Mouse (Mus musculus): Measurements from ENCODE around the gene B3glct.
A peak's percentile ranks its signal among the peaks of the same experiment; 100 is the strongest.

B3glct gene

GRCm38 (mm10) chr5:149642783-149643509 lies 35.1 kb upstream of the B3glct start:
- H3K36me3 ChIP-seq (ENCODE audit: insufficient read depth, low read length) = peaks cover 5% of the 10 kb centered on the region; the same call in 1 of the 2 replicates
- H3K4me3 ChIP-seq (replicated peaks; ENCODE audit: low read length) = peak overlapping the region; percentile 74; the same call in 1 of the 2 replicates
- H3K27me3 ChIP-seq (ENCODE audit: insufficient read depth, low read length) = no peaks in the 10 kb centered on the region
- H3K9me3 ChIP-seq (ENCODE audit: low read length) = no peaks in the 10 kb centered on the region
- H3K4me1 ChIP-seq (replicated peaks; ENCODE audit: low read depth, low read length) = peaks cover 27% of the 10 kb centered on the region
- no peak for TF ChIP-seq NANOG (IDR thresholded peaks at IDR 0.05; ENCODE audit: borderline replicate concordance, low read length)
- no peak for TF ChIP-seq CTCF (conservative IDR thresholded peaks at IDR 0.05; ENCODE audit: low read length)
- no peak for TF ChIP-seq POU5F1 (IDR thresholded peaks at IDR 0.05; ENCODE audit: borderline replicate concordance, low read length)

GRCm38 (mm10) chr5:149647367-149648115 lies 30.5 kb upstream of the B3glct start:
- peaks cover 45% of the 10 kb centered on the region for H3K4me1 ChIP-seq (replicated peaks; ENCODE audit: low read depth, low read length)
- no peaks in the 10 kb centered on the region for H3K27me3 ChIP-seq (ENCODE audit: insufficient read depth, low read length)
- no peak overlapping the region for H3K4me3 ChIP-seq (replicated peaks; ENCODE audit: low read length)
- peaks cover 10% of the 10 kb centered on the region for H3K9me3 ChIP-seq (ENCODE audit: low read length)
- H3K36me3 ChIP-seq (ENCODE audit: insufficient read depth, low read length) = peaks cover 5% of the 10 kb centered on the region; the same call in 1 of the 2 replicates
- TF ChIP-seq POU5F1 (IDR thresholded peaks at IDR 0.05; ENCODE audit: borderline replicate concordance, low read length) (no peak), CTCF (conservative IDR thresholded peaks at IDR 0.05; ENCODE audit: low read length) (no peak), NANOG (IDR thresholded peaks at IDR 0.05; ENCODE audit: borderline replicate concordance, low read length) (no peak)

DNA sequence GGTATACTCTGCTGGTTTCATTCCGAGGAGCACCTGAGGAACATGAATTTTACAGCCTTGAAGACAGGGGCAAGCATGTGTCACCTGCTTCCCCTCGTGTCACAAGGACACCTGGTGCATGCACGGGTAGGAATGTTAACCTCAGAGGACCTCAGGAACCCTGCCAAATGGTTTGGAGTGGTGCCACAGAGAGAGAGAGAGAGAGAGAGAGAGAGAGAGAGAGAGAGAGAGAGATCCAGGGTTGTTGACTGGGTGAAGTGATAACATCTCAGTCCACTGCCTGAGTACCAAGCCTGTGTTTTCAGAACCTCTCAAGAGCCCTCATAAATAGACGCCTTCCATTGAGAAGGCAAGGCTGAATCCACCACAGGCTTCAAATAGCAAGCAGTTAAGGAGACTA lies 29.8 kb upstream of the B3glct start:
- Histone ChIP-seq H3K4me1 (replicated peaks; ENCODE audit: low read depth, low read length) (peaks cover 38% of the 10 kb centered on the region), H3K27me3 (ENCODE audit: insufficient read depth, low read length) (no peaks in the 10 kb centered on the region), H3K4me3 (replicated peaks; ENCODE audit: low read length) (no peak overlapping the region), H3K9me3 (ENCODE audit: low read length) (peaks cover 16% of the 10 kb centered on the region), H3K36me3 (ENCODE audit: insufficient read depth, low read length) (peaks cover 5% of the 10 kb centered on the region; the same call in 1 of the 2 replicates)
- TF ChIP-seq CTCF (conservative IDR thresholded peaks at IDR 0.05; ENCODE audit: low read length) (no peak), NANOG (IDR thresholded peaks at IDR 0.05; ENCODE audit: borderline replicate concordance, low read length) (no peak), POU5F1 (IDR thresholded peaks at IDR 0.05; ENCODE audit: borderline replicate concordance, low read length) (no peak)

DNA sequence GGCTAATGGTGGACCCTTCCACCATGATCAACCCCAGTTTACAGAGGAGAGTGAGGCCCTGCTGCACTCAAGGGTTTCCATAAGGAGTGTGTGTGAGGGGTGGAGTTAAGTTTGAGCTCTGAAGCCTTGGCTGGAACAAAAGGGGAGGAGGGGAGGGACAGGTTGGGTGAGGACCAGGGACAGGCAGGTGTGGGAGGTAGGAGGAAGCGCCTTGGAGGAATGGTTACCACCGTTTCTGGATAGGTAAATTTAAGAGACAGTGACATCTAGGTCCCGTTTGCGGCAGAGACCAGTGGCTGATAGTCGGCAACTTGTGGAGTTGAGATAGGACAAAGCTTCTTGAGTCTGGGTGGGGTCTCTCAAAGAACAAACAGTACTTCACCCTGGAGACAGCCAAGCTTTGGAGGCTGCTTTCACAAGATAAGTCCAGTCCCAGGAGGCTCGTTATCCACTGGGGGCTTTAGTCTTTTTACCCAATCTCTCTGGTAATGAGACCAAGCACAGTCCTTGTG lies 29.1 kb upstream of the B3glct start:
- no peak overlapping the region; the same call in 1 of the 2 replicates for H3K4me3 ChIP-seq (replicated peaks; ENCODE audit: low read length)
- peaks cover 23% of the 10 kb centered on the region for H3K9me3 ChIP-seq (ENCODE audit: low read length)
- no peaks in the 10 kb centered on the region for H3K27me3 ChIP-seq (ENCODE audit: insufficient read depth, low read length)
- peaks cover 2% of the 10 kb centered on the region; the same call in 1 of the 2 replicates for H3K36me3 ChIP-seq (ENCODE audit: insufficient read depth, low read length)
- peaks cover 36% of the 10 kb centered on the region for H3K4me1 ChIP-seq (replicated peaks; ENCODE audit: low read depth, low read length)
- TF ChIP-seq POU5F1 (IDR thresholded peaks at IDR 0.05; ENCODE audit: borderline replicate concordance, low read length) (no peak), CTCF (conservative IDR thresholded peaks at IDR 0.05; ENCODE audit: low read length) (no peak), NANOG (IDR thresholded peaks at IDR 0.05; ENCODE audit: borderline replicate concordance, low read length) (no peak)

- Histone ChIP-seq H3K9me3 (ENCODE audit: low read length) (peaks cover 30% of the 10 kb centered on the region), H3K36me3 (ENCODE audit: insufficient read depth, low read length) (no peaks in the 10 kb centered on the region; the same call in 1 of the 2 replicates), H3K4me1 (replicated peaks; ENCODE audit: low read depth, low read length) (peaks cover 40% of the 10 kb centered on the region), H3K27me3 (ENCODE audit: insufficient read depth, low read length) (no peaks in the 10 kb centered on the region), H3K4me3 (replicated peaks; ENCODE audit: low read length) (no peak overlapping the region; the same call in 1 of the 2 replicates)
- TF ChIP-seq CTCF (conservative IDR thresholded peaks at IDR 0.05; ENCODE audit: low read length) (no peak), NANOG (IDR thresholded peaks at IDR 0.05; ENCODE audit: borderline replicate concordance, low read length) (no peak), POU5F1 (IDR thresholded peaks at IDR 0.05; ENCODE audit: borderline replicate concordance, low read length) (no peak)
These were observed 28.4 kb upstream of the B3glct start for GRCm38 (mm10) chr5:149649499-149650178.

GRCm38 (mm10) chr5:149650179-149650553 lies 27.9 kb upstream of the B3glct start:
- H3K27me3 ChIP-seq (ENCODE audit: insufficient read depth, low read length) = no peaks in the 10 kb centered on the region
- H3K9me3 ChIP-seq (ENCODE audit: low read length) = peaks cover 34% of the 10 kb centered on the region
- no peak overlapping the region for H3K4me3 ChIP-seq (replicated peaks; ENCODE audit: low read length)
- H3K4me1 ChIP-seq (replicated peaks; ENCODE audit: low read depth, low read length) = peaks cover 40% of the 10 kb centered on the region
- no peaks in the 10 kb centered on the region for H3K36me3 ChIP-seq (ENCODE audit: insufficient read depth, low read length)
- no peak for TF ChIP-seq CTCF (conservative IDR thresholded peaks at IDR 0.05; ENCODE audit: low read length)
- no peak for TF ChIP-seq NANOG (IDR thresholded peaks at IDR 0.05; ENCODE audit: borderline replicate concordance, low read length)
- no peak for TF ChIP-seq POU5F1 (IDR thresholded peaks at IDR 0.05; ENCODE audit: borderline replicate concordance, low read length)

GRCm38 (mm10) chr5:149655636-149656035 lies 22.4 kb upstream of the B3glct start:
- H3K27me3 ChIP-seq (ENCODE audit: insufficient read depth, low read length) = no peaks in the 10 kb centered on the region
- no peaks in the 10 kb centered on the region for H3K36me3 ChIP-seq (ENCODE audit: insufficient read depth, low read length)
- peaks cover 39% of the 10 kb centered on the region for H3K9me3 ChIP-seq (ENCODE audit: low read length)
- H3K4me3 ChIP-seq (replicated peaks; ENCODE audit: low read length) = no peak overlapping the region
- peaks cover 29% of the 10 kb centered on the region for H3K4me1 ChIP-seq (replicated peaks; ENCODE audit: low read depth, low read length)
- TF ChIP-seq CTCF (conservative IDR thresholded peaks at IDR 0.05; ENCODE audit: low read length) (no peak), POU5F1 (IDR thresholded peaks at IDR 0.05; ENCODE audit: borderline replicate concordance, low read length) (no peak), NANOG (IDR thresholded peaks at IDR 0.05; ENCODE audit: borderline replicate concordance, low read length) (no peak)

DNA sequence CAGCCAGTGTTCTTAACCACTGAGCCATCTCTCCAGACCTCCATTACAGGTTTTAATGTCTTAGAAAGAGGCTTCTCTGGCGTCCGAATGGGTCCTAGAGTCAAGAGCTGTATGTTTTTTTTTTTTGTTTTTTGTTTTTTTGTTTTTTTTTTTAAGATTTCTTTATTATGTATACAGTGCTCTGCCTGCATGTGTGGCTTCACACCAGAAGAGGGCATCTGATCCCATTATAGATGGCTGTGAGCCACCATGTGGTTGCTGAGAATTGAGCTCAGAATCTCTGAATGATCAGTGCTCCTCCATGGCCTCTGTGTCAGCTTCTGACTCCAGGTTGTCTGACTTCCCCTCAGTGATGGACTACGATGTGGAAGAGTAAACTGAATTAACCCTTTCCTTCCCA lies 20.0 kb upstream of the B3glct start:
- Histone ChIP-seq H3K9me3 (ENCODE audit: low read length) (peaks cover 30% of the 10 kb centered on the region), H3K36me3 (ENCODE audit: insufficient read depth, low read length) (no peaks in the 10 kb centered on the region), H3K4me1 (replicated peaks; ENCODE audit: low read depth, low read length) (peaks cover 28% of the 10 kb centered on the region), H3K4me3 (replicated peaks; ENCODE audit: low read length) (no peak overlapping the region), H3K27me3 (ENCODE audit: insufficient read depth, low read length) (no peaks in the 10 kb centered on the region)
- TF ChIP-seq POU5F1 (IDR thresholded peaks at IDR 0.05; ENCODE audit: borderline replicate concordance, low read length) = no peak
- no peak for TF ChIP-seq CTCF (conservative IDR thresholded peaks at IDR 0.05; ENCODE audit: low read length)
- no peak for TF ChIP-seq NANOG (IDR thresholded peaks at IDR 0.05; ENCODE audit: borderline replicate concordance, low read length)

Measured in E14TG2a.4 (cell line).